Mouse (Mus musculus) heart, adult 2 months (tissue): ENCODE data around the gene Rnf40.

Source experiments
- CTCF ChIP-seq: fragments of 200-600 bp; IDR thresholded peaks from 2 replicates; pipeline ENCODE4 v1.8.1; 2022; ENCODE audit warnings: antibody characterized with exemption, mild to moderate bottlenecking, moderate library complexity
- EP300 ChIP-seq: fragments of 200-500 bp; IDR thresholded peaks from 2 replicates; pipeline ENCODE4 v1.6.1; 2011; ENCODE audit warnings: low read depth, low read length, control low read depth; ENCODE audit not compliant: insufficient read depth

GRCm38 (mm10) chr7:127560580-127560979, 28.0 kb upstream of the Rnf40 start:
- TF ChIP-seq EP300 (no peak), CTCF (no peak)
